Mouse (Mus musculus): ENCODE results near the gene Kmt2b. TPM values are rescaled to one million over a fixed set of nuclear protein-coding genes. Genes with fewer than 3 reads are reported as not detected.

Gene Kmt2b
- polyA plus RNA-seq, 1 experiment from 2014 or later = 15.6 TPM

DNA sequence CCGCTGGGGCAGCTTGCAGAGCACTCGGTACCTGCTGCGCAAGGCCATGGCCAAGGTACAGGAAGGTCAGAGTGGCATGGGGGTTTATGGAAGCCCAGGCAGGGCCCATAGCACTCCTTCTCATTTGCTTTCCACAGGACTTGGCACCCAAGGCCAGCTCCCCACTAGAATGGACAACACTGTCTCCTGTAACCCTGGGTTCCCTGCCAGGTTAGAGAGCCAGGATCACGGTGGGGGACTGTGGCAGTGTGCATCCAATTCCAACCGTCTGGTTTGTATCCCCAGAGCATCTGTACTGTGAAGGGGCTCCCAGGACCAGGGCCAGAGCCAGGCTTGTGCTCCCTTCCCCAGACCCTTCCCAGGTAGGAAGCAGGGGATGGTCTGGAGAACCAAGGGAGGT lies 67.7 kb downstream of the Kmt2b start:
- 67% methylated on average over 5 of the region's 5 CpGs for WGBS
- H3K4me1 ChIP-seq (replicated peaks; ENCODE audit: control insufficient read depth, insufficient read depth, low read length) = peaks cover 7% of the 10 kb centered on the region
- H3K9me3 ChIP-seq (ENCODE audit: control insufficient read depth, low read length) = no peaks in the 10 kb centered on the region
- no peaks in the 10 kb centered on the region for H3K27me3 ChIP-seq (replicated peaks; ENCODE audit: control insufficient read depth, insufficient read depth, low read length)
- peaks cover 16% of the 10 kb centered on the region for H3K36me3 ChIP-seq (ENCODE audit: control insufficient read depth, insufficient read depth)
- peak; percentile 11; the same call in 1 of the 2 replicates for ATAC-seq
- no peak overlapping the region for H3K27ac ChIP-seq (ENCODE audit: low read length)
- no peak overlapping the region for H3K9ac ChIP-seq (replicated peaks; ENCODE audit: low read depth, low read length)
- H3K4me2 ChIP-seq (ENCODE audit: low read length) = no peak overlapping the region
- H3K4me3 ChIP-seq (replicated peaks; ENCODE audit: low read length) = no peak overlapping the region

DNA sequence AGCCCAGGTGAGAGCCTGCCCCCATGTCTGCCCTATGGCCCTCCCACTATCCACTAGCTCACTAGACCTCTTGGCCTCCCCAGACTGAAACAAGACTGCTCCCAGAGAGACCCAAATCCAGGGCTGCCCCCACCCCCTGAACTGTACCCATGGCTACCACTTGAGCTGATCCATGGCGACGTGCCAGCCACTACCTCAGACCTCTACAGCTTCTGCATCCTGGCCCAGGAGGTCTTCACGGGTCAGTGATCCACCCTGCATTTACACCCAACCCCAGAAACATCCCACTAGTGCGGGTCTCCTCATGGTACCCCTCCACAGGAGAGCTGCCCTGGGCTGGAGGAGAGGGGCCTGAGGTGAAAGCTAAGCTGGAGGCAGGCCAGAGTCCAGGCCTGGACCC lies 68.1 kb downstream of the Kmt2b start:
- no peak overlapping the region for H3K4me3 ChIP-seq (replicated peaks; ENCODE audit: low read length)
- peaks cover 12% of the 10 kb centered on the region for H3K36me3 ChIP-seq (ENCODE audit: control insufficient read depth, insufficient read depth)
- no peaks in the 10 kb centered on the region for H3K27me3 ChIP-seq (replicated peaks; ENCODE audit: control insufficient read depth, insufficient read depth, low read length)
- no peak overlapping the region for H3K27ac ChIP-seq (ENCODE audit: low read length)
- no peak overlapping the region for H3K4me2 ChIP-seq (ENCODE audit: low read length)
- ATAC-seq = peak; percentile 19; the same call in 1 of the 2 replicates
- WGBS = 61% methylated on average over 4 of the region's 4 CpGs
- H3K9ac ChIP-seq (replicated peaks; ENCODE audit: low read depth, low read length) = no peak overlapping the region
- peaks cover 7% of the 10 kb centered on the region for H3K4me1 ChIP-seq (replicated peaks; ENCODE audit: control insufficient read depth, insufficient read depth, low read length)
- no peaks in the 10 kb centered on the region for H3K9me3 ChIP-seq (ENCODE audit: control insufficient read depth, low read length)

Small RNA genes within 50 kb of the gene (microRNA-seq; reads per million reads assigned to microRNA genes)
- gene Gm38670 (not detected), gene Mir3569 (not detected)

Other genes starting within 250 kb of the Kmt2b start
- 10.4 and 13.4 TPM in 2 replicates for gene Lrfn3, start 226.0 kb downstream of the Kmt2b start, polyA plus RNA-seq (2015; fragmentation: Nextera tagmentation; extraction: Ambion mirVana)
- gene Tyrobp, start 175.0 kb downstream of the Kmt2b start, polyA plus RNA-seq (2015; fragmentation: Nextera tagmentation; extraction: Ambion mirVana) = 14.0 and 19.1 TPM in 2 replicates
- not detected in 2 replicates for gene Hcst, start 168.9 kb downstream of the Kmt2b start, polyA plus RNA-seq (2015; fragmentation: Nextera tagmentation; extraction: Ambion mirVana)
- gene Nfkbid, start 167.0 kb downstream of the Kmt2b start, polyA plus RNA-seq (2015; fragmentation: Nextera tagmentation; extraction: Ambion mirVana) = 2.3 and 3.4 TPM in 2 replicates
- gene Aplp1, start 143.2 kb downstream of the Kmt2b start, polyA plus RNA-seq (2015; fragmentation: Nextera tagmentation; extraction: Ambion mirVana) = 584 and 649 TPM in 2 replicates
- gene Kirrel2, start 131.0 kb downstream of the Kmt2b start, polyA plus RNA-seq (2015; fragmentation: Nextera tagmentation; extraction: Ambion mirVana) = 0.22 and 0.43 TPM in 2 replicates
- not detected in 2 replicates for gene Nphs1, start 130.4 kb downstream of the Kmt2b start, polyA plus RNA-seq (2015; fragmentation: Nextera tagmentation; extraction: Ambion mirVana)
- not detected in 2 replicates for gene Prodh2, start 95.1 kb downstream of the Kmt2b start, polyA plus RNA-seq (2015; fragmentation: Nextera tagmentation; extraction: Ambion mirVana)
- gene Arhgap33, start 53.7 kb downstream of the Kmt2b start, polyA plus RNA-seq (2015; fragmentation: Nextera tagmentation; extraction: Ambion mirVana) = 122 and 148 TPM in 2 replicates
- 9.3 and 11.1 TPM in 2 replicates for gene Hspb6, start 36.5 kb downstream of the Kmt2b start, polyA plus RNA-seq (2015; fragmentation: Nextera tagmentation; extraction: Ambion mirVana)
- gene Proser3, start 36.4 kb downstream of the Kmt2b start, polyA plus RNA-seq (2015; fragmentation: Nextera tagmentation; extraction: Ambion mirVana) = 8.8 and 13.5 TPM in 2 replicates
- 52.9 and 55.1 TPM in 2 replicates for gene Lin37, start 28.9 kb downstream of the Kmt2b start, polyA plus RNA-seq (2015; fragmentation: Nextera tagmentation; extraction: Ambion mirVana)
- gene U2af1l4, start 25.4 kb downstream of the Kmt2b start, polyA plus RNA-seq (2015; fragmentation: Nextera tagmentation; extraction: Ambion mirVana) = 107 and 111 TPM in 2 replicates
- gene Gm49396, start 25.4 kb downstream of the Kmt2b start, polyA plus RNA-seq (2015; fragmentation: Nextera tagmentation; extraction: Ambion mirVana) = 23.5 and 28.5 TPM in 2 replicates
- 117 and 121 TPM in 2 replicates for gene Psenen, start 25.1 kb downstream of the Kmt2b start, polyA plus RNA-seq (2015; fragmentation: Nextera tagmentation; extraction: Ambion mirVana)
- gene Igflr1, start 23.3 kb downstream of the Kmt2b start, polyA plus RNA-seq (2015; fragmentation: Nextera tagmentation; extraction: Ambion mirVana) = 5.8 and 6.3 TPM in 2 replicates
- gene Zbtb32, start 10.2 kb upstream of the Kmt2b start, polyA plus RNA-seq (2015; fragmentation: Nextera tagmentation; extraction: Ambion mirVana) = 0.22 and 0.23 TPM in 2 replicates
- 0.34 and 0.40 TPM in 2 replicates for gene Upk1a, start 24.1 kb upstream of the Kmt2b start, polyA plus RNA-seq (2015; fragmentation: Nextera tagmentation; extraction: Ambion mirVana)
- gene Cox6b1, start 37.4 kb upstream of the Kmt2b start, polyA plus RNA-seq (2015; fragmentation: Nextera tagmentation; extraction: Ambion mirVana) = 860 and 869 TPM in 2 replicates
- gene Etv2, start 47.1 kb upstream of the Kmt2b start, polyA plus RNA-seq (2015; fragmentation: Nextera tagmentation; extraction: Ambion mirVana) = not detected in 2 replicates
- 153 and 155 TPM in 2 replicates for gene Rbm42, start 61.6 kb upstream of the Kmt2b start, polyA plus RNA-seq (2015; fragmentation: Nextera tagmentation; extraction: Ambion mirVana)
- 34.0 and 34.5 TPM in 2 replicates for gene Haus5, start 76.3 kb upstream of the Kmt2b start, polyA plus RNA-seq (2015; fragmentation: Nextera tagmentation; extraction: Ambion mirVana)
- gene Pmis2, start 82.9 kb upstream of the Kmt2b start, polyA plus RNA-seq (2015; fragmentation: Nextera tagmentation; extraction: Ambion mirVana) = not detected in 2 replicates
- gene 2200002J24Rik, start 110.2 kb upstream of the Kmt2b start, polyA plus RNA-seq (2015; fragmentation: Nextera tagmentation; extraction: Ambion mirVana) = not detected in 2 replicates
- 1.3 and 2.4 TPM in 2 replicates for gene Atp4a, start 123.5 kb upstream of the Kmt2b start, polyA plus RNA-seq (2015; fragmentation: Nextera tagmentation; extraction: Ambion mirVana)
- 202 and 214 TPM in 2 replicates for gene Tmem147, start 140.8 kb upstream of the Kmt2b start, polyA plus RNA-seq (2015; fragmentation: Nextera tagmentation; extraction: Ambion mirVana)
- gene Gapdhs, start 155.0 kb upstream of the Kmt2b start, polyA plus RNA-seq (2015; fragmentation: Nextera tagmentation; extraction: Ambion mirVana) = 0.68 and 1.1 TPM in 2 replicates
- gene Sbsn, start 162.7 kb upstream of the Kmt2b start, polyA plus RNA-seq (2015; fragmentation: Nextera tagmentation; extraction: Ambion mirVana) = 2.2 and 2.3 TPM in 2 replicates
- 1.1 and 2.2 TPM in 2 replicates for gene Dmkn, start 175.0 kb upstream of the Kmt2b start, polyA plus RNA-seq (2015; fragmentation: Nextera tagmentation; extraction: Ambion mirVana)
- 3.9 TPM in 1 of 2 replicates, not detected in the other for gene Krtdap, start 199.2 kb upstream of the Kmt2b start, polyA plus RNA-seq (2015; fragmentation: Nextera tagmentation; extraction: Ambion mirVana)
- gene Ffar2, start 235.0 kb upstream of the Kmt2b start, polyA plus RNA-seq (2015; fragmentation: Nextera tagmentation; extraction: Ambion mirVana) = 0.14 TPM in 1 of 2 replicates, not detected in the other